ENCODE assay signal across 13 mouse cellular contexts in genomic region chr10:93661348-93661991, GRCm38 (mm10). TPM values are rescaled to one million over a fixed set of nuclear protein-coding genes. Genes with fewer than 3 reads are reported as not detected.
DNase-seq lines count a peak whose midpoint lies in the region.
"Had no signal": no experiment of that assay in that cellular context is flagged by ENCODE, and none has a peak within 500 bp of the region (broad histone marks: within the 10 kb centered on the region; RNA-seq: fewer than 3 reads in every experiment).

No protein-coding gene starts in this region.

- no peaks in the 10 kb centered on the region for H3K27me3 ChIP-seq in limb, embryonic 10.5 days (ENCODE audit: low read depth, poor library complexity, severe bottlenecking)
- H3K27me3 ChIP-seq: embryonic facial prominence, embryonic 13.5 days; forebrain, embryonic 12.5 days had no signal

- peak; percentile 86 for DNase-seq in heart, adult 11 months
- DNase-seq in heart, adult 9 months (ENCODE audit: low spot score in 2 of 2) = no peak
- peak; percentile 15 for DNase-seq in right cerebral cortex, adult 18-20 months
- no peak for DNase-seq in right cerebral cortex, postnatal 14 days
- peak; percentile 40 for DNase-seq in adipocyte (ENCODE audit: low spot score)
- DNase-seq in embryo, embryonic 11 days = no peak
- DNase-seq in limb, embryonic 10.5 days (ENCODE audit: low spot score) = no peak
- DNase-seq: adrenal gland, postnatal 10 days; liver; lung, embryonic 14.5 days; right cerebral cortex, postnatal 25 days had no signal

- 91% methylated on average over 6 of the region's 6 CpGs for WGBS in limb, embryonic 10.5 days

- H3K27ac ChIP-seq in limb, embryonic 10.5 days = no peak overlapping the region
- H3K27ac ChIP-seq: embryonic facial prominence, embryonic 13.5 days; forebrain, embryonic 12.5 days had no signal

- H3K4me1 ChIP-seq in limb, embryonic 10.5 days = no peaks in the 10 kb centered on the region
- H3K4me1 ChIP-seq: forebrain, embryonic 12.5 days had no signal

- no peaks in the 10 kb centered on the region for H3K9me3 ChIP-seq in limb, embryonic 10.5 days (replicated peaks)
- H3K9me3 ChIP-seq: embryonic facial prominence, embryonic 13.5 days; forebrain, embryonic 12.5 days had no signal

- no peaks in the 10 kb centered on the region for H3K36me3 ChIP-seq in limb, embryonic 10.5 days
- H3K36me3 ChIP-seq: embryonic facial prominence, embryonic 13.5 days had no signal

- H3K4me3 ChIP-seq in limb, embryonic 10.5 days = no peak overlapping the region
- H3K4me3 ChIP-seq: embryonic facial prominence, embryonic 13.5 days; forebrain, embryonic 12.5 days had no signal

RNA-seq across cellular contexts. Expression of gene Ntn4, which starts 21.0 kb away (rescaled TPM):
- 0.34 and 0.76 TPM in 2 replicates for polyA plus RNA-seq in limb, embryonic 10.5 days (2016; fragmentation: Nextera tagmentation; extraction: Ambion mirVana)

Comparison
In these comparisons a context has a peak if more than half of its experiments do, and no peak if none do; other contexts are left out.
1. DNase-seq: peak in heart, adult 11 months (single experiment), right cerebral cortex, adult 18-20 months (single experiment) and adipocyte (single experiment); none in heart, adult 9 months (0 of 2), right cerebral cortex, postnatal 14 days (single experiment), embryo, embryonic 11 days (single experiment) and limb, embryonic 10.5 days (single experiment).